Mouse (Mus musculus): ENCODE results near the gene Tnfaip3.
A peak's percentile ranks its signal among the peaks of the same experiment; 100 is the strongest.

Gene Tnfaip3

DNA sequence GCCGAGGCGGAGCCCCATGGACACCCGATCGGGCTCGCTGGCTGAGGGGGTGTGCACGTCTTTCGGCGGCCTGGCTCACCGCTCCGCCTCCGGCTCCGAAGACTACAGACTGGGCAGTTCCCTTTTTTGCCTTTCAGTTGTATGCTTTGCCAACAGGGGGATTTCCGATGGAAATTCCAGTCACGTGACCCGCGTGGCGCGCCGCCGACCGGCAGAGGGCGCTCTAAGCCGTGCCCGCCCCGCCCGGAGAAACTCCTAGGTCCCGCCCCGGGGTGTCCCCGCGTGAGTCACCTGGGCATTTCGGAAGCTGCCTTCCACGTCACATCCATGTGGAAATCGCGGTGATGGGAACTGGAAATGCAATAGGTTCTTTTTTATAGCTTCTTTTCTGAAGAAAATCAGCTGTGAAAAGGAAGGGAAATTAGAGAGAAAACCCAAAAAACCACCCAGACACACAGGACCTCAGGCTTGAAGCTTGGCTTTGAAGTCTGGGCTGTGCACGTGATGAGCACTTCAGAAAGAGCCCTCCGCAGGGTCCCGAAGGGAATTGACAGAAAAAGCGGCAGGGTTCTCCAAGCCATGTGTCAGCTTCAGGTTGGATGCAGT, at the start of gene Tnfaip3:
Tnfaip3 (minus strand) TSS at position 401 of the 606 bp plus-strand sequence.
- peak; percentile 96 for DNase-seq (ENCODE audit: low read depth, low spot score)

DNA sequence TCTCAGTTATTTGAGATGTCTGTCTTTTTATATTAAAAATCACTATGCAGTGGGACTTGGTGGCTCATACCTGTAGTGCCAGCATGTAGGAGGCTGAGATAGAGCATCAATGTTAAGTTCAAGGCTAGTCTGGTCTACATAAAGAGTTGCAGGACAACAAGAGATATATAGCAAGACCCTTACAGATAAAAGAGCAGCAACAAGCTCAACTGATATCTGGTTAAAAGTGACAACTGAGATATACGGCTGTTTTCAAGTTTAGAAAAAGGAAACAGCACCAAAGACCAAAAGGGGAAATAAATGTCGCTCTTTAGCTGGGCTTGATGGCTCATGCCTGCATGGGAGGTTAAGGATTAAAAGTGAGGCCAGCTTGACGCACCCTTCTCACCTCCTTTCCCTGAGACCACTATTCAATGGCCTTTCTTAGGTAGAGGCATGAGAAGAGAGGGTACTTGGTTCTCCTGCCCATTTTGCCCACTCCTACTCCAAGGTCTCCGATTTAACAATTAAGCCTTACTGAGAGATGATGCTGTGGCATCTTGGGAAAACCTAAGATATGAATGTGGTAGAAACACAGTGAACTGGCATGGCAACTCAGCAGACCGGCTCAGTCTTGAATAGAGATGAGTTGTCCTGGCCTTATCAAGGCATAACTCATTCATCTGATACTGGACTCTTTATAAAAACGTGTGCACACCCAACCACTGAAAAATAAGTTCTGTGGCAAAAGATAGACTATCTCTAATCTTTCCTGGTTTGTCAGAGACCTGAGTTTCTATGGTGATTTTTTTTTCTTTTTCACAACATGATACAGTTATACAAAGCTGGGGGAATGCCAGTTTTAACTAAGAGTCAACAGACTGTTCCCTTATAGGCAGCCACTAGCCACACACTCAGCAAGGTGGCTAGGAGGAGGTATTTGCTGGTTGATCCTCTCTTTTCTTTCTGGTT, 49.5 kb upstream of the Tnfaip3 start:
- DNase-seq (ENCODE audit: low read depth, low spot score), result no peak

GRCm38 (mm10) chr10:19063670-19064069, 48.2 kb upstream of the Tnfaip3 start:
- no peak for DNase-seq (ENCODE audit: low read depth, low spot score)

DNA sequence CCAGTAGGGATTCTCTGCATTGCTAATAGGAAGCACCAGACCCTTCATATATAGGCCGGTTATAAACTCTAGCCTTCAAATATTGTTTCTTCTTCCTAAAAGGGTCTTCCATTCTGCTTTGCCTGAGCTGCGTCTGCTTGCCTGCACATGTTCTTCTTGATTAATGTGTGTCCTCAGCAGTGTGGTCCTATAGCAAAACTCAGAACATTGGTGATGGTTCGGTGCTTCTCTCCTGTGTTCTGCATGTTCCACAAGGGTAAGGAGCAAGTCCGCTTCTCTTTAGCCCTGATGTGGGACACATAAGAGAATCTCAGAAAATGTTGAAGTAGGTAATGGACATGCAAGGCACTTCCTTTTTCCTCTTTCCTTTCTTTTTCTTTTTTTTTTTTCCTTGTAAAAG, 47.8 kb upstream of the Tnfaip3 start:
- no peak for DNase-seq (ENCODE audit: low read depth, low spot score)

DNA sequence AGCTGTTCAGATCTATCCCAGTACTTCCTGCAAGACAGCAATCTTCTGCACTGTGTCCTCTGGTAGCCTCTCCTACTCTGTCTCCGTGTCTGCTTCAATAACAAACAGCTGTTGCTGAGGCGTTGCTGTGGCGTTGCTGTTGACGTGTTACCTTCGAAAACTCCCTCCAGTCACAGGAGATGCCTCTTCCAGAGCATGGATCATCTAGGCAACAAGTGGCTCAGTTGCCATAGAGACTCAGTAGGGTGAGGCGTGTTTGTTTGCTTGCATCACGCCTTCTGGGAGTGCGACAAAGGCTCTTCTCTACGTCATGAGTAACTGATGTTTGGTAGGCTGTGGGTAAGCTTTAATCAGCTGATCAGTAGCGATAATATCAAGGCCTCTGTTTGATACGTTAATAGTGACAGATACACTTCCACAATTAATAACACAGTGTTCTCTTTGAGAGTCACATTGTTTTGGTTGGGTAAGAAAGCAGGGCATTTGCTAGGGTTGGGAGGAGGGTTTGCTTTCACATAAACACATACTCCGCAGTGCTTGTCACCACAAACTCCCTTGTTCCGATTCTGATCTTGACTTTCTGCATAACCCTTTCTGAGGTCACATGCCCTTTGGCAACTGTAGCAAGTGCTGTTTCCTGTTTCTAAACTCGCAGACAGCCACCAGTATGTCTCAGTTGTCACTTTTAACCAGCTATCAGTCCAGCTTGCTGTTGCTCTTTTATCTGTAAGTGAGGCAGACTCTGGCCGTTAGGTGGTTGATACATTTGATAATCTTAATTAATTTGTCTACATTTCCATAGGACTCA, 46.8 kb upstream of the Tnfaip3 start:
- peak; percentile 4 for DNase-seq (ENCODE audit: low read depth, low spot score)

GRCm38 (mm10) chr10:19061201-19061600, 45.7 kb upstream of the Tnfaip3 start:
- DNase-seq (ENCODE audit: low read depth, low spot score), result no peak

DNA sequence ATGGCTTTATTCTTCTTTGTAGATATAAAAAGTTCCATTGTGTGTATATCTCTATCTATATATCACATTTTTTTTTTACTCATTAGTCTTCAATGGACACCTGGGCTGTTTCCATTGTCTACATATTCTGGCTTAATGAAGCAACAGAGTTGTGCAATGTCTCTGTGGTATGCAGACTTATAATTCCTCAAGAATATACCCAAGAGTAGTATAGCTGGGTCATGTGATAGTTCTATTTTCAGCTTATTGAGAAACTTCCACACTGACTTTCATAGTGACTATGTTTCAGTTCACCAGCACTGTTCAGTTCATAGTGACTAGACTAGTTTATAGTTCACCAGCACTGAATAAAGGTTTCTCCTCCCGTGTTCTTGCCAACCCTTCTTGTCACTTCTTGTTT, 38.1 kb upstream of the Tnfaip3 start:
- no peak for DNase-seq (ENCODE audit: low read depth, low spot score)

GRCm38 (mm10) chr10:19045986-19046385, 30.5 kb upstream of the Tnfaip3 start:
- no peak for DNase-seq (ENCODE audit: low read depth, low spot score)

- DNase-seq (ENCODE audit: low read depth, low spot score), result no peak
Observed at GRCm38 (mm10) chr10:19044765-19045516, 29.5 kb upstream of the Tnfaip3 start.

DNA sequence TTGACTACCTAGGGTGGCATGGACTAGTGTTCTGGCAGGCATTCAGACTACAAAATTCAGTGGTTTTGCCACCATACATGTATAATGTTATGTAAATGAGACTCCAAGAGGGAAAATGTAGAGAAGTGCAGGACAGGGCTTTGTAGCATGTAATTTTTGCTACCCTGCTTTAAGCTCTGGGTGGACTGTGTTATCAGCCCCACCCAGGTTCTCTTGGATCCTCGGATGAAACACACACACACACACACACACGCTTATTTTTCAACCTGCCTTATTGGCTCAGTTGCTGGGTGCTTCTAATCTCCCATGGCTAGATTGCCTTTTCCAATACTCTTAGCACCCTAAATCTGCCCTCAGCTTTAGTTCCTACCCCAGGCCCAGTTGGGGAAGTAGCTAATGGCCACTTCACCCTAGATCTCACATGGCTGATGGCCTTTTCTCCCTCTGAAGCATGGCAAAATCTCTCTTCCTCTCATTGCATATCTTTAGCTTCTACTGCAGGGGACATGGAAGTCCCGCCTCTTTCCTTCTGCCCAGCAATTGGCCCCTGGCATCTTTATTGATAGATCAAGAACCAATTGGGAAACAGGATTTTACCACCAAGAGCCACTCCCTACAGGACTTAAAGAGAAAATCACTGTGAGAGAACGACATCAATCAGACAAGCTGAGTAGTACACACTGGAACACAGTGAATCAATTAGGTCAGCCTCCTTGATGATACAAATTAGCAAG, 28.2 kb upstream of the Tnfaip3 start:
- peak; percentile 38 for DNase-seq (ENCODE audit: low read depth, low spot score)

GRCm38 (mm10) chr10:19040147-19040546, 24.7 kb upstream of the Tnfaip3 start:
- no peak for DNase-seq (ENCODE audit: low read depth, low spot score)

DNA sequence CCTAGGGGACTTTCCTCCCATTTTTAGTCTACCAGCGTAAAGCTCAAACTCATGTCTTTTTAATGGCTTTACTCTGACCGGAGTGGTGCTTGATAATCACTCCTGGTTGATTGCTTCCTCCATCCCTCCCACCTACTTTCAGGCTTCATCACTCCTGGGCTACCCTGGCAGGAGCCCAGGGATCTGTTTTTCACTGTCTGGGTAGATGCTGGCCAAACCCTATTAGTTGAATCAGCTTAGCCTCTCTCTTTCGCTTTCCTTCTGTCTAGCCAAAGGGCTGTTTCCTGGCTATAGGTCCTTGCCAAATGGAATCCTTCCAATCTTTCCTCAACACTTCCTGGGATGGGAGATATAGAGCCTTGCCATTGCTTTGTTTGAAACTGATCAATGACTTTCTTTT, 19.3 kb upstream of the Tnfaip3 start:
- no peak for DNase-seq (ENCODE audit: low read depth, low spot score)

DNA sequence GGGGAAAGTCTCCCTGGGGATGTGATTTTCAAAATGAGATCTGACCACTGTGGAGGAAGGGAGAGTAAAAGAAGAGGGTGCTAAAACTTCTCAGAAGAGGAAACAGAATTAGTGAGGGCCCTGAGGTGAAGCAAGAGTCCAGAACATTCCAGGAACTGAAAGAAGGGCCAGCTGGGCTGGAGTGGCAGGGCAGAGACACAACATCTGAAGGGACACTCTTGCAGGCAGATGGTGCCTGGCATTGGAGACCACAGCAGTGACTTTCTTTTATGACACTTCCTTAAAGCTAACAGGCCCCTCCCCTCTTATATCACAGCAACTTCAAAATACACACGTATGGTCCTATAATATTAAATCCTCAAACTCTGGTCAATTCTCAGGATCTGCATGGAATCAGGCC, 18.2 kb upstream of the Tnfaip3 start:
- DNase-seq (ENCODE audit: low read depth, low spot score), result no peak

- no peak for DNase-seq (ENCODE audit: low read depth, low spot score)
Observed at GRCm38 (mm10) chr10:19031875-19032274, 16.4 kb upstream of the Tnfaip3 start.

- DNase-seq (ENCODE audit: low read depth, low spot score), result no peak
Observed at GRCm38 (mm10) chr10:19030628-19031027, 15.2 kb upstream of the Tnfaip3 start.

- no peak for DNase-seq (ENCODE audit: low read depth, low spot score)
Observed at GRCm38 (mm10) chr10:19026710-19027109, 11.3 kb upstream of the Tnfaip3 start.

DNA sequence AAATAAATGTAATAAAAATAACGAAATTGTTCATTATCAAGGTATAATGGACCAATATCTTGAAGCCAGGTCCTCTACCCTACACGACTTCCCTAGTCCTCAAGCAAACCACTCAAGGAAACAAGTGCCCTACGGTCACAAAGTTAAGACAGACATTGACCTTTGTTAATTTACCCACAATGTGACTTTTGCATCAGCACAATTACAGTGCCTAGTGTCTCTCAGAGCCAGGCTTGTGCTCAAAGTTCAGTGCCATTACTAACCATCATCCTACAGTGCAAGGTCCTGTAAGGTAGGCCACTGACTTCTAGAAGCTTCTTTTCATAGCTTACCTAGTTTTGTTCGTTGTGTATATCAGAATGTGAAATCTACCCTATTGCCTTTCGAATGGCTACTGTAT, 8.9 kb upstream of the Tnfaip3 start:
- no peak for DNase-seq (ENCODE audit: low read depth, low spot score)

DNA sequence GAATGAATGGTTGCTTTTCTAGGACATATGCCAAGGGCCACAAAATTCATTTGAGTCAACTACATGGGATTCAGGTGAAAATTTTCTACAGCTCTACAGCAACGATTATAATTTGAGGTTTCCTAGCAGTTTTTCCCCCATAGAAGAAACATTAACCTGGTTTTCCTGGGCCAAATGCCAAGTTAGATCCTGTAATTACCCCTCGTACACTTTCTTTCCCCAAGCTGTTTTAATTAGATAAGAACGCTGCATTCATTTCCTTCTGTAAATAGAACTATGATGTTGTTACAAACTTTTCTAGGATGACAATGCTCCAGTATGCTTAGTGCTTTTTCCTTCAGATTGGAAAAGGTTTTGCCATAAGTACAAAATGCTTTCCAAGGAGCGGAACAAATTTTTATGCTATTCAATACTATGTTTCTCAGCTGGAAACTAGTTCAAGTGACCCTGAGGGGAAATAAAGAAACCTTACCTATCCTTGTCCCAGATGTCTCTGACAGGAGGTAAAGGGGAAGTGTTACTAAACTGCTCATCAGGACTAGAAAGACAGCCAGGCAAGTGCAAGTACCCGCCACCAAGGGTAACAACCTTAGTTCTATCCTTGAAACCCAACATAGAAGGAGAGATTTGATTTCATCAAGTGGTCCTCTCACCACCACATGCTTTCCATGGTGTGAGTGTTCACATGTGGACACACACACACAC, 8.3 kb upstream of the Tnfaip3 start:
- no peak for DNase-seq (ENCODE audit: low read depth, low spot score)

GRCm38 (mm10) chr10:19022272-19022671, 6.8 kb upstream of the Tnfaip3 start:
- DNase-seq (ENCODE audit: low read depth, low spot score), result no peak

GRCm38 (mm10) chr10:19016823-19017471, 1.5 kb upstream of the Tnfaip3 start:
- no peak for DNase-seq (ENCODE audit: low read depth, low spot score)
